Mouse (Mus musculus): Measurements from ENCODE around the gene Ifitm1. TPM values are rescaled to one million over a fixed set of nuclear protein-coding genes. Genes with fewer than 3 reads are reported as not detected.

Gene Ifitm1
- polyA plus RNA-seq, 1 experiment from 2014 or later, result 43.1 TPM

DNA sequence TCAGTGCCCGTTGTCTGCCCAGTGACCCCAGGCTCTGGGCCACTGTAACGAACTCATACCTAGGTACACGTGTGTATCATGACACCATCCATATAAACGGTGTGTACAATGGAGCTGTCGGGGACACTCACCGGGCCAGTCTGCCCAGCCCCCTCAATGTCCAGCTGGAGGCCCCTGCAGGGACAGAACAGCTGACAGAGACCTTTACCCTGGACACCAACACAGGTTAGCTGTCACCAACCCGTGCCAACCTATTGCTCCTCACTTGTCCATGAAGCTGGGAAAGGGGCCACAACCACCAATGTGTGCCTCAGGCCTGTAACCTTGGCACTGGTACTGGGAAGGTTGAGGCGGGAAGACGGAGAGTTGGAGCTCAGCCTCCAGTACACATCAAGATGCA, 24.7 kb upstream of the Ifitm1 start:
- H3K4me3 ChIP-seq, result peak overlapping the region; percentile 61
- no peak for DNase-seq (ENCODE audit: low spot score)
- H3K36me3 ChIP-seq, result peaks cover 27% of the 10 kb centered on the region
- WGBS, result 64% methylated on average over 9 of the region's 9 CpGs
- H3K27me3 ChIP-seq (ENCODE audit: low read depth, poor library complexity, severe bottlenecking), result 0 out of 2 replicates have a peak, but pooled peaks cover under 1% of the 10 kb centered on the region
- H3K9me3 ChIP-seq (replicated peaks), result no peaks in the 10 kb centered on the region
- peak overlapping the region; percentile 89 for H3K27ac ChIP-seq
- H3K4me1 ChIP-seq, result peaks cover 50% of the 10 kb centered on the region

DNA sequence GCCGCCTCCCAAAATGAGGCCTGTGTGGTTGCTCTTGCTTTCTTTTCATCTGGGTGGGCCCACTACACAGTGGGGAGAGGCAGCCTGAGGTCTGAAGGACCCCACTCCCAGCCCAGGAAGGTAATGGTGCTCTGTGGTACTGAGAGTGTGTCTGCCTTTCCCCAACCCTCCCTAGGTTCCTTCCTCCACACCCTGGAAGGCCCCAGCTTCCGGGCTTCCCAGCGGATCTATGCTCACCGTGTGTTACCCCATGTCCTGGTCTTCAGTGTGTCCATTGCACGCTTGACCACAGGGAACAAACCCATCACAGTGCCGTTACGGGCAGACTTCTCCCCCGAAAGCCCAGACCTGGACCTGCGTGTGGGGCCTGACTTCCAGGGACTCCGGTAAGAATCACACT, 24.2 kb upstream of the Ifitm1 start:
- Histone ChIP-seq H3K27me3 (ENCODE audit: low read depth, poor library complexity, severe bottlenecking) (no peaks in the 10 kb centered on the region), H3K27ac (peak overlapping the region; percentile 58), H3K9me3 (replicated peaks) (no peaks in the 10 kb centered on the region), H3K36me3 (peaks cover 32% of the 10 kb centered on the region), H3K4me3 (no peak overlapping the region), H3K4me1 (peaks cover 50% of the 10 kb centered on the region)
- WGBS, result 90% methylated on average over 10 of the region's 10 CpGs
- DNase-seq (ENCODE audit: low spot score), result no peak

DNA sequence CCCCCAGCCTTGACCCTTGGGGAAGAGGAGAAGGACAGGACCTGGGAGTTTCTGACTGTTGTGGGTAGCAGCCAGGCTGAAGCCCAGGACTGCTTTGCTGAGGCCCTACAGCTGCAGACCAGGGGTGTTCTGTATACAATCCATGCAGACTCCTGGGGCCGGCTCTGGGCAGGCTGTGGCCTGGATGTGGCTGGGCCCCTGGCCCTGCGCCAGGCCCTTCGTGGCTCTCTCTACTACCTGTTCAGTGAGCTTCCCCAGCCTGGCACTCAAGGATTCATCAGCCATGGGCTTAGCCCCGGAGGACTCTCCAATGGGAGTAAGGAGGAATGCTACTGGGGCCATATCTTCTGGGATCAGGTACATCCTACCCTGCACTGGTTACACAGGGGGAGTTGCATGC, 23.7 kb upstream of the Ifitm1 start:
- Histone ChIP-seq H3K9me3 (replicated peaks) (no peaks in the 10 kb centered on the region), H3K27ac (peak overlapping the region; percentile 58), H3K4me1 (peaks cover 50% of the 10 kb centered on the region), H3K4me3 (no peak overlapping the region), H3K36me3 (peaks cover 37% of the 10 kb centered on the region), H3K27me3 (ENCODE audit: low read depth, poor library complexity, severe bottlenecking) (no peaks in the 10 kb centered on the region)
- 90% methylated on average over 4 of the region's 4 CpGs for WGBS
- no peak for DNase-seq (ENCODE audit: low spot score)

DNA sequence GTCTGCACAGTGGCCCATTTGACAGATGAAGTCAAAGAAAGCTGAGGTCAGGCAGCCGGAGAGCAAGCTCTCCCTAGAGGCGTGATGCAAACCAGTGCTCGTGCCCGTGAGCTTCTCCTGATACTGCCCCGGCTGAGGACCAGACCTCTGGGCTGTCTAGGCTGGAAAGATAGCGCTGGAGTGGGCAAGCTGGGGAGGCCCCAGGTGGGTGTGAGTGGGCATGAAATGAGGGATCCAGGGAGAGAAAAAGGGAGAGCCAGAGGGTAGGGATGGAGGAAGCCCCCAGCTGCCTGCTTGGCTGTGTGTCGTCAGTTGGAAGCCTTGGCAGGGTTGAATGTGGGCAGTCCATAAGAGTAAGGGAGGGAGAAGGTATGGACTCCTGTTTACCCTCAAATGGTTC, 22.8 kb upstream of the Ifitm1 start:
- no peak for DNase-seq (ENCODE audit: low spot score)
- 95% methylated on average over 7 of the region's 7 CpGs for WGBS
- Histone ChIP-seq H3K4me1 (peaks cover 44% of the 10 kb centered on the region), H3K36me3 (peaks cover 46% of the 10 kb centered on the region), H3K4me3 (no peak overlapping the region), H3K27ac (no peak overlapping the region), H3K27me3 (ENCODE audit: low read depth, poor library complexity, severe bottlenecking) (no peaks in the 10 kb centered on the region), H3K9me3 (replicated peaks) (no peaks in the 10 kb centered on the region)

DNA sequence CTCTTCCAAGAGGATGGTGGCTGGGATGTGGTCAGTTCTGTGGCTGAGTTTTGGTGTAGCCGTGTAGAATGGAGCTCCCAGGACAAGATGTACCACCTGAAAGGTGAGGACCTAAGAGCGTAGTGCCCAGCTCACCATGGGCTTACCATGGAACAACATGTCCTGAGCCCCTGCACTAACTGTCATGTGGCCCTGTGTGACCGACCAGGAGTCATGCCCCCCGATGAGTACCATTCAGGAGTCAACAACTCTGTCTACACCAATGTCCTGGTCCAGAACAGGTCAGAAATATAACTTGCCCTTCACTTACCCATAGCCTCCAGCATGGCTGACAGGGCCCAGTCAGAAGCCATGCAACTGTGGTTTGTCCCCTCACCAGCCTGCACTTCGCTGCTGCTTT, 21.8 kb upstream of the Ifitm1 start:
- peaks cover 56% of the 10 kb centered on the region for H3K36me3 ChIP-seq

DNA sequence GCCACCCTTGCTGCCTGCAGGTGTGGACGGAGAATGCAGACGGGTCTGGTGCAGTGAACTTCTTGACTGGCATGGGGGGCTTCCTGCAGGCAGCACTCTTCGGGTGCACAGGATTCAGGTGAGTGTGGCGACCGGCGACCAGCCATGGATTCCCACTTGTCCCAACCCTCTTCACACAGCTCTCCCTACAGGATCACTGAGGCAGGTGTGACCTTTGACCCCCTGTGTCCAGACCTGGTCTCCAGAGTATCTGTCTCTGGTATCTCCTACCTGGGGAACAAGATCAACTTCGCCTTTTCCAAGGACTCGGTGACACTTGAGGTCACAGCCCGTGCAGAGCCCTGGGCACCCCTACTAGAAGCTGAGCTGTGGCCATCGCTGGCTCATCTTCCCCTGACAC, 20.7 kb upstream of the Ifitm1 start:
- no peak overlapping the region for H3K4me3 ChIP-seq
- peaks cover 42% of the 10 kb centered on the region for H3K4me1 ChIP-seq
- H3K27me3 ChIP-seq (ENCODE audit: low read depth, poor library complexity, severe bottlenecking), result no peaks in the 10 kb centered on the region
- DNase-seq (ENCODE audit: low spot score), result no peak
- H3K27ac ChIP-seq, result no peak overlapping the region
- H3K36me3 ChIP-seq, result peaks cover 61% of the 10 kb centered on the region
- WGBS, result 88% methylated on average over 10 of the region's 10 CpGs
- no peaks in the 10 kb centered on the region for H3K9me3 ChIP-seq (replicated peaks)

More for the DNA sequence above, 21.8 kb upstream of the Ifitm1 start:
- no peaks in the 10 kb centered on the region for H3K27me3 ChIP-seq (ENCODE audit: low read depth, poor library complexity, severe bottlenecking)
- no peak for DNase-seq (ENCODE audit: low spot score)
- H3K9me3 ChIP-seq (replicated peaks), result no peaks in the 10 kb centered on the region
- H3K27ac ChIP-seq, result no peak overlapping the region
- 96% methylated on average over 5 of the region's 5 CpGs for WGBS
- H3K4me1 ChIP-seq, result peaks cover 42% of the 10 kb centered on the region
- H3K4me3 ChIP-seq, result no peak overlapping the region

DNA sequence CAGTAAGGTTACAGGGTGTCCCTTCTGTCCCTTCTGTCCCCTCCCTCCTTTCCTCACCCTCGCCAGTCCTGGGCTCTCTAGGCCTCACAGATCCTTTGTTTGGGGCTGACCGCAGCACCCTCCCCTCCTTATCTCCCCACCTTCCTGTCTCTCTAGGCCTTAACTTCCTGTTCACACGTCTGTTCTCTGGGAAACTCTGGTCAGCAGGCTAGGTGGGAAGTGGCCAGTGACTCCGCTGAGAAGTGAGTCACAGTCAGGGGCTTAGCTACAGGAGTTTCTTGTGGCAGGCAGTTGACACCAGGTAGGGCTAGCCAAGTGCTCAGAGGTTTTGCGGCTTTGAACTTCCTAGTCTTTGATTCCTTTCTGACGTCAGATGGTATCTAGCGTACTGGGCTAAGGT, 20.0 kb upstream of the Ifitm1 start:
- Histone ChIP-seq H3K4me1 (peaks cover 44% of the 10 kb centered on the region), H3K9me3 (replicated peaks) (no peaks in the 10 kb centered on the region), H3K27ac (peak overlapping the region; percentile 22; the same call in 1 of the 2 replicates), H3K27me3 (ENCODE audit: low read depth, poor library complexity, severe bottlenecking) (no peaks in the 10 kb centered on the region), H3K4me3 (no peak overlapping the region), H3K36me3 (peaks cover 61% of the 10 kb centered on the region)
- WGBS, result 61% methylated on average over 7 of the region's 7 CpGs
- no peak for DNase-seq (ENCODE audit: low spot score)

DNA sequence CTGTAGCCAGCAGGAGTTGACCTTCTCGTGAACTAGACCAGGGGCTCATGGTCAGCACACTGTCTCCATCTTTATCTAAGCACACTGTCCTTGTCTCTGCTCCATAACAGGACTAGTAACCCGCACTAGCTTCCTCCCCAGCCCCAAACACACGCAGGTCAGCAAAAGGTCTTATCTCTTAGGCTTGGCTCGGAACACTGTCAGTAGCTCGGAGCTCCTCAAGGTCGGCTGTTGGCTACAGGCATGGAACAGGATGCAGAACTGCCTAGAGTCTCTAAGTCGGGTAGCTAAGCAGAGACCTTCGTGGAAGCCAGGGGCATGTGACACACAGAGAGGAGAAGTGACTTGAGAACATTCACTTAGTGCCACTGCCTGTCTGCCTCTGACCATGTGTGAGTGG, 18.9 kb upstream of the Ifitm1 start:
- no peak for DNase-seq (ENCODE audit: low spot score)
- H3K4me1 ChIP-seq, result peaks cover 45% of the 10 kb centered on the region
- H3K27me3 ChIP-seq (ENCODE audit: low read depth, poor library complexity, severe bottlenecking), result no peaks in the 10 kb centered on the region
- H3K36me3 ChIP-seq, result peaks cover 72% of the 10 kb centered on the region
- no peaks in the 10 kb centered on the region for H3K9me3 ChIP-seq (replicated peaks)
- 87% methylated on average over 8 of the region's 8 CpGs for WGBS
- H3K27ac ChIP-seq, result no peak overlapping the region
- no peak overlapping the region for H3K4me3 ChIP-seq

DNA sequence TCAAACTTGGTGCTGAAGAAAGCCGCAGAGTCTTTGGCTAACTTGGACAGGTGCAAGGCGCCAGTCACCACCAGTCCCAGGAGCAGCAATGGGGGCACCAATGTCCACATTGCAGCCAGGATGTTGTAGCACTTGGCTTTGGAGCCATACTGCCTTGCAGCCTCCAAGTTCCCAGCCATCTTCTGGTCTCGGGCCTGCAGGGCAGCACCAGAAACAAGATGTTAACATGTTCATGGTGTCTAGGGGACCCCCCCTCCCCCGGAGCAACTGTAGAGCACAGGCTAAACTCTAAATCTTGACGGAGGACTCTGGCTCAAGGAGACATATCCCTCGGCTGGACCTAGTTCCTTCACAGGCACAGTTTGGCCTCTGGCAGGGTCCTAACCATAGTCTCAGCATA, 17.8 kb upstream of the Ifitm1 start:
- H3K9me3 ChIP-seq (replicated peaks), result no peaks in the 10 kb centered on the region
- 91% methylated on average over 6 of the region's 6 CpGs for WGBS
- no peak for DNase-seq (ENCODE audit: low spot score)
- no peaks in the 10 kb centered on the region for H3K27me3 ChIP-seq (ENCODE audit: low read depth, poor library complexity, severe bottlenecking)
- peaks cover 77% of the 10 kb centered on the region for H3K36me3 ChIP-seq
- H3K27ac ChIP-seq, result no peak overlapping the region
- peaks cover 52% of the 10 kb centered on the region for H3K4me1 ChIP-seq
- H3K4me3 ChIP-seq, result no peak overlapping the region

DNA sequence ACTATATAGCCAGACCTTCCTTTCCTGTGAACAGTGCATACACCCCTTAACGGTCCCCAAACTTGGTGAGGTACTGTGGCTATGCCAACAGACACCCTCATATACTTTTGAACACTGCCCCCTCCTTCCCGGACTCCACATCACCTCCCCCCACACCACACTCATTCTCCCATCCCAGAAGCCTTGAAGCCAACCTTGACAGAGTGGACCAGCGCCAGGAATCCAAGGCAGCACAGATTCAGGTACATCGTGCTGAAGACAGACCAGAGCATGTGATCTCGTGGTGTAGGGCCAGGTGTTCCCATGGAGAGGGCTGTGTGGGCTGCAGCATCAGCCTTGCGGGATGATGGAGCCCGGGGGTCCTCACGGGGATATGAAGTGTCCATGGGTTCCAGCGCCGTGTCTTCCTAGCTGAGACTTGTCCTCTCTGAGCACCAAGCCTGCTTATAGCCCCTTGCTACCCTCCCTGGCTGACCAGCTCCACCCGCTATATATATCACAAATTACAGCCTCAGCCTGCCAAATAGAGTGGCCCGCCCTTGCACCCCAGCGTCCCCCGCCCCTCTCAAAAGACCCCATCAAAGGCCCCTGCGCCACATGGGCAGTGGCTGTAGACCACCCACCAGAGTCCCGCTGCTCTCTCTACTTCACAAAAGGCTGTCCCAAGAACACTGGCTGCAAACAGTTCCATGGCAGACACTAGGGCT, 17.0 kb upstream of the Ifitm1 start, which contains the start of gene Ifitm5:
Ifitm5 (minus strand) TSS at position 468 of the 707 bp plus-strand sequence.
- WGBS, result 73% methylated on average over 16 of the region's 16 CpGs
- no peaks in the 10 kb centered on the region for H3K9me3 ChIP-seq (replicated peaks)
- no peak for DNase-seq (ENCODE audit: low spot score)
- 0 out of 2 replicates have a peak within 1 kb of the TSS, but pooled peaks have one; percentile 0 for H3K4me3 ChIP-seq
- H3K4me1 ChIP-seq, result peaks cover 58% of the 10 kb centered on the region
- peak within 1 kb of the TSS; percentile 67 for H3K27ac ChIP-seq
- peaks cover 74% of the 10 kb centered on the region for H3K36me3 ChIP-seq
- no peaks in the 10 kb centered on the region for H3K27me3 ChIP-seq (ENCODE audit: low read depth, poor library complexity, severe bottlenecking)

DNA sequence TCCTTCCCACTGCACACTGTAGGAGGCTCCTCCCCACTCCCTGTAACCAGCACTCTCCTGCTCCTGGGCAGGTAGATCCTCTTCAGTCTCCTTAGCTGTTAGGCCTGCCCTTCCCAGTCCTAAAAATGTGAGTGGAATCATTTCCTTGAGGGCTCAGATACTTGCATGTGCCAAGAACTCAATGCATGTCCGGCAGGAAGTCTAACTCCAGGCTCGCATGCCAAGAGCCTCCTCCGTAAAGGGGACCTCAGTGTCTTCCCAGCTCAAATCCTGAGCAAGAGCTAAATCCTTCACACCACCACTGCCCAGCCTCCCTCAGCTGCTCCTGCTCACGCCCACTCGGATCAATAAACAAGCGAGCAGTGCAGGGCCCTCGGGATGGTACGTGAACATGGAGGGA, 16.0 kb upstream of the Ifitm1 start:
- H3K4me3 ChIP-seq, result 0 out of 2 replicates have a peak overlapping the region, but pooled peaks have one; percentile 0
- peak overlapping the region; percentile 67 for H3K27ac ChIP-seq
- 30% methylated on average over 8 of the region's 8 CpGs for WGBS
- H3K4me1 ChIP-seq, result peaks cover 64% of the 10 kb centered on the region
- no peaks in the 10 kb centered on the region for H3K9me3 ChIP-seq (replicated peaks)
- DNase-seq (ENCODE audit: low spot score), result no peak
- peaks cover 63% of the 10 kb centered on the region for H3K36me3 ChIP-seq
- H3K27me3 ChIP-seq (ENCODE audit: low read depth, poor library complexity, severe bottlenecking), result no peaks in the 10 kb centered on the region

DNA sequence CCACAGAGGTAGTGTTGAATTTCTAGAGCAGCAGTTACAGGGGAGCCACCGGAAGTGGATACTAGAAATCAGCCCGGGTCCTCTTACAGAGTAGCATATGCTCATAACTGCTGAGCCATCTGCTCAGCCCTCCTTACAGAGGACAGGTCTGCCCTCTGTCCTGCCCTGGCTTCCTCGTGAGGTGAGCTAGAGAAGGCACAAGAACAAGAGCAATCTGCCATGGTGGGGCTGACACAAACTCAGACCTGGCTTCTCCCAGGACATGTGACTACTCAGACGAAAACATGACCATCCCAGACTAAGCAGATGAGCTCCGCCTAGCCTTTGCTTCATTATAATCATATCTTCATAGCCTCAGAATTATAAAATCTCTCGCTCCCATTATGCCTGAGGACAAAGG, 15.3 kb upstream of the Ifitm1 start:
- H3K27me3 ChIP-seq (ENCODE audit: low read depth, poor library complexity, severe bottlenecking), result no peaks in the 10 kb centered on the region
- 0 out of 2 replicates have a peak overlapping the region, but pooled peaks have one; percentile 67 for H3K27ac ChIP-seq
- no peaks in the 10 kb centered on the region for H3K9me3 ChIP-seq (replicated peaks)
- H3K4me1 ChIP-seq, result peaks cover 70% of the 10 kb centered on the region
- peaks cover 56% of the 10 kb centered on the region for H3K36me3 ChIP-seq
- no peak for DNase-seq (ENCODE audit: low spot score)
- WGBS, result 72% methylated on average over 6 of the region's 6 CpGs
- H3K4me3 ChIP-seq, result no peak overlapping the region

DNA sequence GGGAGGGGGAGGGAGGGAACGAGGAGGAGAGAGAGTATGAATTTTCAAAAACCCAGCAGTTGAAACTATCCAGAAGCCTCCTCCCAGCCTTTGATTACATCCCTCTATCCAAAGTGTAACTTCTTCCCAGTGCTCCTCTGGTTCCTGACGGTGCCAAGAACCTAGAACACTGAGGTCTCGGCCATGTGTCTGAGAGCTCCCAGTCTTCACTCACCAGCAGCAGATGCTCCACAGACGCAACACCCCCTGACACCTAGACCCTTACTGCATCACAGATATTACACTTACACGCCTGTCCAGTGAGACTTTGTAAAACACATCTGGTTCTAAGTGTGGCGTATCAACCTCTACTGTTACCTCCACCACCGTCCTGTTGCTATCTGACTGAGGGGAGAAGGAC, 14.6 kb upstream of the Ifitm1 start:
- WGBS, result 81% methylated on average over 7 of the region's 7 CpGs

More for the DNA sequence above, 14.6 kb upstream of the Ifitm1 start:
- DNase-seq (ENCODE audit: low spot score), result no peak
- Histone ChIP-seq H3K4me3 (no peak overlapping the region), H3K27me3 (ENCODE audit: low read depth, poor library complexity, severe bottlenecking) (no peaks in the 10 kb centered on the region), H3K9me3 (replicated peaks) (no peaks in the 10 kb centered on the region), H3K4me1 (peaks cover 72% of the 10 kb centered on the region), H3K27ac (no peak overlapping the region), H3K36me3 (peaks cover 49% of the 10 kb centered on the region)
